Mouse (Mus musculus) lung, postnatal 0 days (tissue): ENCODE measurements around the gene Slc12a1. TPM values are rescaled to one million over a fixed set of nuclear protein-coding genes. Genes with fewer than 3 reads are reported as not detected.

ENCODE experiments used
- ATAC-seq: fragments of 200-750 bp; cut with Nextera tagmentation; 2 replicates; pipeline ENCODE4 v1.8.0; 2017; ENCODE audit warnings: moderate library complexity
- DNase-seq: peaks from one replicate; pipeline ENCODE4 v3.0.0-alpha.2; 2016; ENCODE audit warnings: low spot score
- H3K27ac ChIP-seq: fragments of 300-500 bp; sonication (generic); 2 replicates; pipeline ENCODE4 v1.5.1; 2014; ENCODE audit warnings: antibody characterized with exemption, mild to moderate bottlenecking, low read length, mixed read lengths
- H3K27me3 ChIP-seq: fragments of 300-500 bp; sonication (generic); replicated peaks from 2 replicates; pipeline ENCODE4 v1.6.1; 2014; ENCODE audit warnings: low read length, mixed read lengths; ENCODE audit not compliant: insufficient read depth
- H3K36me3 ChIP-seq: fragments of 300-500 bp; sonication (generic); 2 replicates; pipeline ENCODE4 v1.6.1; 2014; ENCODE audit warnings: low read length, mixed read lengths; ENCODE audit not compliant: insufficient read depth
- H3K4me1 ChIP-seq: fragments of 300-500 bp; sonication (generic); 2 replicates; pipeline ENCODE4 v1.6.1; 2014; ENCODE audit warnings: antibody characterized with exemption, low read depth, low read length, mixed read lengths; ENCODE audit not compliant: insufficient read depth
- H3K4me2 ChIP-seq: fragments of 300-500 bp; sonication (generic); replicated peaks from 2 replicates; pipeline ENCODE4 v1.6.1; 2014; ENCODE audit warnings: low read depth, mild to moderate bottlenecking, low read length, moderate library complexity, mixed read lengths
- H3K4me3 ChIP-seq: fragments of 300-500 bp; sonication (generic); 2 replicates; pipeline ENCODE4 v1.5.1; 2014; ENCODE audit warnings: low read depth, low read length
- H3K9ac ChIP-seq: fragments of 300-500 bp; sonication (generic); replicated peaks from 2 replicates; pipeline ENCODE4 v1.6.1; 2014; ENCODE audit warnings: low read depth, mild to moderate bottlenecking
- H3K9me3 ChIP-seq: fragments of 300-500 bp; sonication (generic); 2 replicates; pipeline ENCODE4 v1.6.1; 2016; ENCODE audit warnings: low read length, mixed read lengths
- CTCF ChIP-seq: IDR thresholded peaks from 2 replicates; pipeline ENCODE4 v1.5.1; 2016; ENCODE audit warnings: antibody characterized with exemption, mild to moderate bottlenecking
- EP300 ChIP-seq: IDR thresholded peaks from 2 replicates; pipeline ENCODE4 v1.6.1; 2016; ENCODE audit warnings: antibody characterized with exemption, mild to moderate bottlenecking, control low read depth
- WGBS: fragments of 180-500 bp; shearing (Covaris S2); extraction: QIAGEN DNeasy Blood & Tissue Kit; methylation state at CpG from one replicate; pipeline ENCODE4 v1.1.7; 2014; 5-methylcytosine and 5-hydroxymethylcytosine counted together
- polyA plus RNA-seq: library from polyadenylated mRNA; unstranded; fragments of >200 nt; fragmentation: Nextera tagmentation; extraction: Ambion mirVana; gene quantifications from 2 replicates; pipeline ENCODE4 v1.2.1, GENCODE M21; 2015

Gene Slc12a1
- polyA plus RNA-seq, 1 experiment from 2014 or later: 0.06 TPM

DNA sequence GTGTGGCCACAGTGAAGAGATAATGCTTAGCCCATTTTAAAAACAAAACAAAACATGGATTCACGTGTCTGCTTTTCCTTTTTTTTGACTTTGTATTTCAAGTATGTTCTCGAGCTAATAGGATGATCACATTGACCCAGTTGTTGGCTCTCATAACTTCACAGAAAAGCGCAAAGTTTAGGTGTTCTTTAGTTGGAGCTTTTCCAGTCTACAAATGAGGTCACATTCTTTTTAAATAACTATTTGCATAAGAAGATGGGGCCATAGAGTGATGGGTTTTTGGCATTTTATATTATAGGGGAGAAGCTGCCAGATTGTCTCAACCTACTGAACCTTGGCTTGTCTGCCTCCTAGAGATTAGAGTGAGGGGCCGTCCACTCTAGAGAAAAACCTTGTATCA lies 97.0 kb downstream of the Slc12a1 start:
- no peak overlapping the region for H3K4me2 ChIP-seq
- H3K36me3 ChIP-seq: 0 out of 2 replicates have a peak, but pooled peaks cover 6% of the 10 kb centered on the region

DNA sequence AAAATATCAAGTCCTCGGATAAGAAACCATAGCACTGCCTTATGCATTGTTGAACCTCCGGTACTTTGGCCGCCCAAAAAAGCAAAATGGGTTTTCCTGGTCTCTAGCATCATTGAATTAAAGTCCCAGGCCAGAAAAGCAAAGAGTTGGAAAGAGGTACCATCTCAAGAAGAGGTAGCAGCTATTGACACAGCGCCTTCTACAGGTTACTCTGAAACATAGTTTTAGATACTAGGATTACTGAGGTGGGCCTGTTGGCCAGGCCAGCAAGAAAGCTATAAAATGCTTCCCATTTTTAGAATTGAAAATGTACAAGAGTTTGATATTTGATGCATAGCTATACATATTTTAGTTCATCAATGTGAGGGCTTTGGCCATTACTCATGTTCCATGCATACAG lies 97.6 kb downstream of the Slc12a1 start:
- no peaks in the 10 kb centered on the region for H3K9me3 ChIP-seq
- no peak overlapping the region for H3K4me3 ChIP-seq
- no peak overlapping the region for H3K4me2 ChIP-seq
- H3K4me1 ChIP-seq: 0 out of 2 replicates have a peak, but pooled peaks cover 6% of the 10 kb centered on the region
- DNase-seq: no peak
- 0 out of 2 replicates have a peak, but pooled peaks cover 6% of the 10 kb centered on the region for H3K36me3 ChIP-seq
- no peak overlapping the region for H3K9ac ChIP-seq
- H3K27ac ChIP-seq: no peak overlapping the region
- no peaks in the 10 kb centered on the region for H3K27me3 ChIP-seq
- WGBS: 87% methylated on average over 4 of the region's 4 CpGs
- TF ChIP-seq EP300: no peak
- TF ChIP-seq CTCF: peak; percentile 48; the same call in 1 of the 2 replicates
- ATAC-seq: no peak

More for the DNA sequence above, 97.0 kb downstream of the Slc12a1 start:
- no peak for ATAC-seq
- no peak for TF ChIP-seq EP300
- no peak for TF ChIP-seq CTCF
- no peak for DNase-seq
- Histone ChIP-seq H3K4me3 (no peak overlapping the region), H3K9me3 (no peaks in the 10 kb centered on the region), H3K9ac (no peak overlapping the region), H3K27ac (no peak overlapping the region), H3K4me1 (0 out of 2 replicates have a peak, but pooled peaks cover 6% of the 10 kb centered on the region), H3K27me3 (no peaks in the 10 kb centered on the region)
- WGBS: 59% methylated on average over 4 of the region's 4 CpGs

DNA sequence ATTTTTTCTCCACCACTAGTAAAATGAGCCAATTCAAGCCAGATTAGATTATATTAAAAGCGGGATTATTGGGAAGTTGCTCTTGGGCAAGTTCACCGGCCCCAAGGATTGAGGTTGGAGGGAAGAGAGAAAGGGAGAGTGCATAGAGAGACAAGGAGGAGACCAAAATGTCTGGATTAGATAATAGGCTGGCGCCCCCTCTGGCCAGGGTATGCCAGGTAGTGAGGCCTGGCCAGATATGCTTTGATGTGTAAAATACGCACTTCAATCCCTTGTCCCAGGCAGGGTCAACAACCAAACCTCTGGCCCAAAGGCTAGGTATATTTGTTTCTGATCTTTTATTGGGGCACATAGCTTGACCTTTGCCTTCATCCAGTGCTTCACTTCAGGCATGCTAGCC lies 99.5 kb downstream of the Slc12a1 start:
- Histone ChIP-seq H3K27ac (no peak overlapping the region), H3K4me2 (no peak overlapping the region), H3K9ac (no peak overlapping the region), H3K9me3 (no peaks in the 10 kb centered on the region), H3K4me1 (0 out of 2 replicates have a peak, but pooled peaks cover 6% of the 10 kb centered on the region), H3K4me3 (no peak overlapping the region), H3K27me3 (no peaks in the 10 kb centered on the region), H3K36me3 (0 out of 2 replicates have a peak, but pooled peaks cover 6% of the 10 kb centered on the region)
- DNase-seq (no peak), ATAC-seq (no peak)
- TF ChIP-seq CTCF (peak; percentile 15; the same call in 1 of the 2 replicates), EP300 (no peak)
- 83% methylated on average over 4 of the region's 4 CpGs for WGBS

GRCm38 (mm10) chr2:125252275-125252674 lies 100.0 kb downstream of the Slc12a1 start:
- Histone ChIP-seq H3K9me3 (no peaks in the 10 kb centered on the region), H3K27ac (no peak overlapping the region), H3K36me3 (0 out of 2 replicates have a peak, but pooled peaks cover 6% of the 10 kb centered on the region), H3K27me3 (no peaks in the 10 kb centered on the region), H3K4me3 (no peak overlapping the region), H3K9ac (no peak overlapping the region), H3K4me2 (no peak overlapping the region), H3K4me1 (0 out of 2 replicates have a peak, but pooled peaks cover 6% of the 10 kb centered on the region)
- ATAC-seq: no peak
- no peak for TF ChIP-seq EP300
- TF ChIP-seq CTCF: peak; percentile 80
- 42% methylated on average over 2 of the region's 2 CpGs for WGBS
- DNase-seq: peak; percentile 70

DNA sequence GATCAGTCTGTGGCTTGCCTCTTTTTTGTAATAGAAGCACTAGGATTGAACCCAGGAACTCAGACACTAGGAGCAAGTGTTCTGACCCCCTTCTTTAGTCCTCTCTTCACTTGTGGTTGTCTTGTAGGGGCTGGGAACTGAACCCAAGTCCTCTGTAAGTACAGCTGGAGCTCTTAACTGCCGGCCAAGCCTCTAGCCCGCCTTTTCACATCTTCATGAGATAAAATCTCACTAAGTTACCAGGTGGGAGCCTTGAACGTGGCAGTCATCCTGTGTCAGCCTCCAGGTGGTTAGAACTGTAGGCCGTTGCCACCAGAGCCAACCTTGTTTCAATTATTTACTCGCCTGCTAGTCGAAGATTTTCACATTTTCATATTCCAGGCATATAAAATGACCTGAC lies 101.4 kb downstream of the Slc12a1 start:
- Histone ChIP-seq H3K36me3 (0 out of 2 replicates have a peak, but pooled peaks cover 6% of the 10 kb centered on the region), H3K9ac (no peak overlapping the region), H3K9me3 (no peaks in the 10 kb centered on the region), H3K4me1 (no peaks in the 10 kb centered on the region), H3K4me2 (no peak overlapping the region), H3K27ac (no peak overlapping the region), H3K4me3 (no peak overlapping the region), H3K27me3 (no peaks in the 10 kb centered on the region)
- no peak for TF ChIP-seq CTCF
- ATAC-seq (no peak), DNase-seq (no peak)
- 98% methylated on average over 6 of the region's 6 CpGs for WGBS

DNA sequence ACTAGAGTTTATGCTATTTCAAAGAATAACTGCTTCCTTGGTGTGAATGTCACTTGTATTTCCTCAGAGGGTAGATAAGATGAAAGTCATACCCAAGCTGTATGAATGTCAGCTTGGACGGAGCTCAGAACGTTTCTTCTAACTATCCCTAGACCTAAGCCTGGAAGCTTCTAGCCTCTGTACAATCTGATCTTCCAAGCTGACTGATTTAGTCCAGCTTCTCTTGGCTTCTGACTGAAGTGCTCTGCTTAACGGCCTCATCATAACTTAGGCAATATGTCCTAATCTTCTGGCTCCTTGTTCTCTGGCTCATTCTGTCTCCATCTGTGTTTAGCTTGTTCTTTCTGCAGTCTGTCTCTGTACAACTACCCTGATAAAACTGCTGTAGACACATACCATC lies 102.3 kb downstream of the Slc12a1 start:
- Histone ChIP-seq H3K27me3 (no peaks in the 10 kb centered on the region), H3K4me2 (no peak overlapping the region), H3K9me3 (no peaks in the 10 kb centered on the region), H3K4me1 (no peaks in the 10 kb centered on the region), H3K36me3 (0 out of 2 replicates have a peak, but pooled peaks cover 6% of the 10 kb centered on the region), H3K27ac (no peak overlapping the region), H3K9ac (no peak overlapping the region), H3K4me3 (no peak overlapping the region)
- DNase-seq: no peak
- ATAC-seq: no peak
- TF ChIP-seq EP300 (no peak), CTCF (no peak)
- WGBS: 77% methylated on average over 3 of the region's 3 CpGs

- no peaks in the 10 kb centered on the region for H3K27me3 ChIP-seq
- H3K4me1 ChIP-seq: no peaks in the 10 kb centered on the region
- WGBS: 38% methylated on average over 3 of the region's 3 CpGs
- H3K9ac ChIP-seq: no peak overlapping the region
- DNase-seq (no peak), ATAC-seq (no peak)
- no peak overlapping the region for H3K4me3 ChIP-seq
- no peaks in the 10 kb centered on the region for H3K9me3 ChIP-seq
- H3K4me2 ChIP-seq: no peak overlapping the region
- 0 out of 2 replicates have a peak, but pooled peaks cover 6% of the 10 kb centered on the region for H3K36me3 ChIP-seq
- H3K27ac ChIP-seq: no peak overlapping the region
- TF ChIP-seq EP300 (no peak), CTCF (no peak)
These were observed 103.6 kb downstream of the Slc12a1 start for GRCm38 (mm10) chr2:125255886-125256285.
